Mouse (Mus musculus): Measurements from ENCODE around the gene Gm20388. TPM values are rescaled to one million over a fixed set of nuclear protein-coding genes. Genes with fewer than 3 reads are reported as not detected.

Gm20388 gene
- total RNA-seq, 2 experiments from 2014 or later = 2.4 to 2.6 TPM

DNA sequence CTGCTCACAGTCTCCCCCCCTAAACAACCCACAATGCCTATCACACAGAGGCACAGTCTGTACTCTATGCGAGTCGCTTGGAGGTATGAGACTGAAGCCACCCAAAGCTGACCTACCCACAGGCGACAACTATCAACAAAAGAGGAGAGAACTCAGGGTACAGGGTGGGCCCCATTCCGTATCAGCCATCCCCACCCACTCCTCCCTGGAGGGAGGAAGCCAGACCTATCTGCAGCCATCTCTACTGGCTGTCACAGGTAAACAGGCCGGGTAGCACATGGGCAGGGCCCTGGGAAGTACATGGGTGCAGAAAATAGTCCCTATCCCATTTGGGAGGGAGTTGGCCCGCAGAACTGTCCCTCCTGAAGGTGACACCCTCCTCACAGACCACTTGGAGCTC is 2614.4 kb downstream of the Gm20388 start:
- no peak for DNase-seq (ENCODE audit: extremely low spot score in 1 of 2, low spot score in 2 of 2)
- Histone ChIP-seq H3K4me3 (no peak overlapping the region), H3K27ac (no peak overlapping the region)
- no peak for TF ChIP-seq CTCF (IDR thresholded peaks at IDR 0.05)
- intact Hi-C loops (cut with DNase I) = no loop called here

DNA sequence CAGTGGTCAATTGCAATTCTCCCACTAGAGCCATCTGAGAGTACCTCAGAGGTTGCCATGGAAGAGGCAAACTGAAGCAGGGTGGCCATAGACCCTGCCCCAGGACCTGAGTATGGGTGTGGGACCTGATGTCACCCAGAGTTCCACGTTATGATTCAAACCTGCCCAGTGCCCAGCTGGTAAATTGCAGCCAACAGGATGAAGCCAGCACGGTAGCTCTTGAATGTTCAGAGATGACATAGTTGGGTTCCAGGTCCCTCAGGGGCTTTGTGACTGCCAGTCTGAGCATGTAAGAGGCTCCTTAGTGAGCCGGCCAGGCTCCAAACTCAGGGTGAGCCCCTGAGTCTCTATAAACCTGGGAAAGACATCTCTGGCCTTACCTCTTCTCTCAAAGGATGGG is 2615.4 kb downstream of the Gm20388 start:
- no peak for DNase-seq (ENCODE audit: extremely low spot score in 1 of 2, low spot score in 2 of 2)
- no peak overlapping the region for H3K4me3 ChIP-seq
- intact Hi-C loops (cut with DNase I) = no loop called here
- no peak overlapping the region for H3K27ac ChIP-seq
- no peak for TF ChIP-seq CTCF (IDR thresholded peaks at IDR 0.05)

DNA sequence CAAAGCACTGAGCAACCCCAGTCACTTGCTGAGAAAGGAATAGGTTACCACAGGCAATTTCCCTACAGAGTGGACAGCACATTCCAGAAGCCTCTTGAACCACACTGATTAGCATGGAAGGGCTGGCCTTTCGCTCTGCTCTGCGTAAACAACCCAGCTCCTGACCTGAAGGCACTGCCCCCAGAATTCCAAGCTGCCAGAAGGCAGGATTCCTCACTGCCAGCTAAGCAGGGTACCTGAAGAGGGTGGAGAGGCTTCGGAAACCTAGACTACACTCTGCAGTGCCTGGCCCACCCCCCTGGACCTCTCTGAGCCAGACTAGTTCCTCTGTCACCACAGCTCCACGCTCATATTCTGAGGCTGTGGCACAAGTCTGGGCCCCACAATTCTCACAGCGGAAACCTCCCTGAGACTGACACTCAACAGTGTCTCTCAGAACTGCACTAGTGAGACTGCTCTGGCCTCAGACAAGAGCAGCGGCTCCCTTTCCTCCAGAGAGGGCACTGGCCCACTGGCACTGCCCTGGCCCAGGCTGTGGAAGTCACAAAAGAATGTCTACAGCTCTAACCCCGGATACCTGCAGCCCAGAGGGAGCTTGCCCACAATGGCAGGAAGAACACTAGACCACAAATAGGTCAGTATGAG is 2616.0 kb downstream of the Gm20388 start:
- no peak for DNase-seq (ENCODE audit: extremely low spot score in 1 of 2, low spot score in 2 of 2)
- Histone ChIP-seq H3K4me3 (no peak overlapping the region), H3K27ac (no peak overlapping the region)
- intact Hi-C loops (cut with DNase I) = no loop called here
- TF ChIP-seq CTCF (IDR thresholded peaks at IDR 0.05) = no peak

GRCm38 (mm10) chr8:122527937-122528336 is 2617.3 kb downstream of the Gm20388 start:
- Histone ChIP-seq H3K4me3 (no peak overlapping the region), H3K27ac (no peak overlapping the region)
- intact Hi-C loops (cut with DNase I) = no loop called here
- DNase-seq (ENCODE audit: extremely low spot score in 1 of 2, low spot score in 2 of 2) = no peak
- TF ChIP-seq CTCF (IDR thresholded peaks at IDR 0.05) = no peak

DNA sequence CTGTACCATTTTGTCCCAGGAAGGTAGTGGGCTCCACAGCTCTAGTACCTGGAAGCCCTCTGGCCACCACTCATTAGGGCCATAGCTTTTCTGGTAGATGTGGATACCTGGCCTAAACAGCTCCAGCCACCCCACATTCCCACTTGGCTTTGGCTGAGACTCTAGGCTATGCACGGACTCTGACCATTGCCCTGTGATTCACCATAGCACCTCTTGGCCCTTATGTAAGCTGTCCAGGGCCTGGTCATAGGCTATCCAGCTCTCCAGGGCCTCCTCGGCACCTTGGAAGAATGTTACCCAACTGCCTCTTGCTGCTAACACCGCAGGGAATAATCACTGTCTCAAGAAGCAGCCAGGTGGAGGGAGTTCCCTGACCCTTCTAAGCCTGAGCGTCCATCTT is 2618.5 kb downstream of the Gm20388 start:
- no peak for DNase-seq (ENCODE audit: extremely low spot score in 1 of 2, low spot score in 2 of 2)
- TF ChIP-seq CTCF (IDR thresholded peaks at IDR 0.05) = no peak
- no peak overlapping the region for H3K27ac ChIP-seq
- H3K4me3 ChIP-seq = no peak overlapping the region
- intact Hi-C loops (cut with DNase I) = no loop called here

GRCm38 (mm10) chr8:122531312-122531711 is 2620.7 kb downstream of the Gm20388 start:
- H3K27ac ChIP-seq = no peak overlapping the region
- TF ChIP-seq CTCF (IDR thresholded peaks at IDR 0.05) = no peak
- DNase-seq (ENCODE audit: extremely low spot score in 1 of 2, low spot score in 2 of 2) = no peak
- intact Hi-C loops (cut with DNase I) = no loop called here
- H3K4me3 ChIP-seq = no peak overlapping the region

- no peak for DNase-seq (ENCODE audit: extremely low spot score in 1 of 2, low spot score in 2 of 2)
- intact Hi-C loops (cut with DNase I) = no loop called here
Observed at GRCm38 (mm10) chr8:122537033-122537432, 2626.4 kb downstream of the Gm20388 start.

GRCm38 (mm10) chr8:122537812-122538211 is 2627.2 kb downstream of the Gm20388 start:
- intact Hi-C loops (cut with DNase I) = no loop called here
- H3K4me3 ChIP-seq = no peak overlapping the region
- no peak for DNase-seq (ENCODE audit: extremely low spot score in 1 of 2, low spot score in 2 of 2)
- no peak overlapping the region for H3K27ac ChIP-seq
- no peak for TF ChIP-seq CTCF (IDR thresholded peaks at IDR 0.05)

More at GRCm38 (mm10) chr8:122537033-122537432, 2626.4 kb downstream of the Gm20388 start:
- no peak for TF ChIP-seq CTCF (IDR thresholded peaks at IDR 0.05)
- Histone ChIP-seq H3K4me3 (no peak overlapping the region), H3K27ac (no peak overlapping the region)

DNA sequence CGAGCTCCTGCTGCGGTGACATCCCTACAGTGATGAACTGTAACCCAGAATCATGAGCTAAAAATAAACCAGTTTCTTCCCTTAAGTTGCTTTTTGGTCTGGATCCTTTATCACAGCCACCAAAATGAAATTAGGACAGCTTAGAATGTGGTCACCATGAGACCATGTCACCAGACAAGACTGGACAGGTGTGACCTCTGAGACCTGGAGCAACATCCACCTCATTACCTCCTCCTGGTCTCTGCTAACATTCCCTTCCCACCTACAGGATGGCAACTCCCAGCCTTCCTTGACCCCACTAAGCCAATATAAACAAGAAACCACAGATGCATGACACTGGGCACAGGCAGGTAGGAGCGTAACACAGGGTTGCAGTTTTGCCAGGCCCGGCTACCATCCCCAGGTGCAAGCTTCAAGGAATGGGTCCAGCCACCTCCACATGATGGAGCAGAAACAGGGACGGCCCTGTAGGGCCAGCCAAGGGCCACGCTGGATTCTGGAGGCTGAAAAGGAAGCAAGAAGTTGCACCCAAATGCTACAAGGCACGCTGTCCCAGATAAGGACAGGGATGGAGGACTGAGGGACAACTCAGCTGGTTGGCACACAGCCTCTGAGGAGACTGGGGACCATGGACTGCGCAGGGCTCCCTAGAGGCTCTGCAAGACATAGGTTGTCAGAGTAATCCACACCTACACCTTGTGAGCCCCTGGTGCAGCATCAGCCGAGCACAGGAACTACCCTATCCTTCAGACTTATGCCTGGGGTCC is 2627.9 kb downstream of the Gm20388 start:
- no peak for DNase-seq (ENCODE audit: extremely low spot score in 1 of 2, low spot score in 2 of 2)
- no peak overlapping the region for H3K27ac ChIP-seq
- TF ChIP-seq CTCF (IDR thresholded peaks at IDR 0.05) = no peak
- no peak overlapping the region for H3K4me3 ChIP-seq
- intact Hi-C loops (cut with DNase I) = no loop called here

GRCm38 (mm10) chr8:122544138-122544537 is 2633.5 kb downstream of the Gm20388 start:
- Histone ChIP-seq H3K4me3 (no peak overlapping the region), H3K27ac (no peak overlapping the region)
- intact Hi-C loops (cut with DNase I) = no loop called here
- no peak for DNase-seq (ENCODE audit: extremely low spot score in 1 of 2, low spot score in 2 of 2)
- TF ChIP-seq CTCF (IDR thresholded peaks at IDR 0.05) = no peak

DNA sequence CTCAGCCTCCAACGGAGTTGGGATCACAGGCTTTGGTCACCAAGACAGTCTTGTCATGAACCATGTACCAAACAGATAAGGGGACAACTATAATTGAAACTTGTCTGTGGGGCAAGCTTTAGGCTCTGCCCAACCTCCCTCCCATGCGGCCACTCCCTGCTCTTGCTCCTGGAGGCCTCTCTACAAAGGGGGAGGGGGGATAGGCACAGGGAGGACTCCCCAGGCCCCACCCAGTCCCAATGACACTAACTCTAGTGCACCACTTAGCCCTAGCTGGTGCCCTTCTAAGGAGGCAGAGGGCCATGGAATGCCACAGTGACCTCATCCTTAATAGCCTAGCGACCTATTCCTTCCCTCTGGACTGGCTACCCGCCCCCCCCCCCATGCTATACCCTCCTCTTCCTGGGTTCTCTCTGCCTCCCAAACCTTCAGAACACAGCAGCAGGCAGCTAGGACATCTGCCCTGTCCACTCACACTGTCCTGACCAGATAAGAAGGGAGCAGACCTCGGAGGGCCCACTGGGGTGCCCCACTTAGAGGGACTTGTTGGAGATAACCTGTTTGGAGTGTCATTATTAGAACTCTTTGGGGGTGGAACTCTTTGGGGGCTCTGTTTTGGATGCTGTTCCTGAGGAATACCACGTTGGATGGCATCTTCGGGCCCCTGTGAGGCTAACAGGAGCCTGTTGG is 2635.6 kb downstream of the Gm20388 start:
- Histone ChIP-seq H3K4me3 (no peak overlapping the region), H3K27ac (no peak overlapping the region)
- no peak for DNase-seq (ENCODE audit: extremely low spot score in 1 of 2, low spot score in 2 of 2)
- intact Hi-C loops (cut with DNase I) = no loop called here
- TF ChIP-seq CTCF (IDR thresholded peaks at IDR 0.05) = no peak

GRCm38 (mm10) chr8:122546811-122547453 is 2636.3 kb downstream of the Gm20388 start:
- no peak for TF ChIP-seq CTCF (IDR thresholded peaks at IDR 0.05)
- no peak overlapping the region for H3K4me3 ChIP-seq
- no peak for DNase-seq (ENCODE audit: extremely low spot score in 1 of 2, low spot score in 2 of 2)
- intact Hi-C loops (cut with DNase I) = no loop called here
- H3K27ac ChIP-seq = no peak overlapping the region
